ENCODE assay signal across 10 mouse cellular contexts in the genomic region with DNA sequence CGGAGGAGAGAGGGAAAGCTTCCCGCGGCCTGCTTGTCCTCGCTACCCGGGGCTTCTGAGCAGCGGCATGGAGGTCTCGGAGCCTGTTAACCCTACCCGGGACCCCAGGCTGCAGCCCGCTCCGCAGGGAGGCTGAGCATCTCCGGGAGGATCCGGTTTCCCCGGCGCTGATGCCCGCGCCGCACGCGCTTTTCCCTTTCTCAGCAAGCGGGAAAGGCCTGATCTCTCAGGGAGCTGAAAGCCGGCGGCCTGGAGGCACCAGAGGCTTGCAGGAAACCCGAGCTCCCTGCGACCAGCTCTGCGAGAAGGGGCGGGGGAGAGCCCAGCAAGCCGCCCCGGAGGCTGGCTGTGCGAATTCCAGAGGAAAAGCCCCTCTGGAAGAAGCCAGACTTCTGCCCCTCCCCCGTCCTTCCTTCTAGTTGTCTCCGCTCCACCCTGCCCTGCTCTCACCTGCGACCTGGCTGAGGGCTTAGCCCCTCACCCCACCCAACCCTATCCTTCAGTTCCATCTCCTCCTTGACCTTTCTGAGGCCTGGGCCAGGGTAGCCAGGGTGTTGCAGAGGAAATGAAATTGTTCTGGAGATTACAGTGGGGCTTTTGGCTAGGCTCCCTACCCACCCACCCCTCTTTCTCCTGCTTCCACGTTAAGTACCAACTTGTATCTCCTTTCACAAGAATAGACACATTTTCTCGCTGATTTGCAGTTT. TPM values are rescaled to one million over a fixed set of nuclear protein-coding genes. Genes with fewer than 3 reads are reported as not detected.
DNase-seq lines count a peak whose midpoint lies in the region; ATAC-seq lines count a peak whose summit lies in the region.
"Had no signal": no experiment of that assay in that cellular context is flagged by ENCODE, and none has a peak within 500 bp of the region (broad histone marks: within the 10 kb centered on the region; RNA-seq: fewer than 3 reads in every experiment).

No protein-coding gene starts in this region.

- H3K9me3 ChIP-seq in forebrain, embryonic 11.5 days (ENCODE audit: control insufficient read depth, low read length): no peaks in the 10 kb centered on the region
- H3K9me3 ChIP-seq in hindbrain, embryonic 13.5 days: no peaks in the 10 kb centered on the region
- no peaks in the 10 kb centered on the region for H3K9me3 ChIP-seq in limb, embryonic 15.5 days
- H3K9me3 ChIP-seq in neural tube, embryonic 14.5 days (ENCODE audit: control insufficient read depth, low read length): no peaks in the 10 kb centered on the region

- peak overlapping the region; percentile 96 for H3K9ac ChIP-seq in forebrain, embryonic 11.5 days (ENCODE audit: low read length)
- H3K9ac ChIP-seq in hindbrain, embryonic 13.5 days: peak overlapping the region; percentile 84
- peak overlapping the region; percentile 57 for H3K9ac ChIP-seq in limb, embryonic 15.5 days
- H3K9ac ChIP-seq in neural tube, embryonic 14.5 days (replicated peaks; ENCODE audit: low read depth, low read length): peak overlapping the region; percentile 76

- under 1% methylated on average over 34 of the region's 34 CpGs for WGBS in forebrain, embryonic 11.5 days
- 3% methylated on average over 34 of the region's 34 CpGs for WGBS in hindbrain, embryonic 13.5 days
- 5% methylated on average over 33 of the region's 34 CpGs for WGBS in limb, embryonic 15.5 days
- WGBS in neural tube, embryonic 14.5 days: 3% methylated on average over 33 of the region's 34 CpGs

- DNase-seq in layer of hippocampus, postnatal 36 days: peak; percentile 42 to 60
- no peak for DNase-seq in layer of hippocampus, adult 18-20 months (ENCODE audit: low spot score in 2 of 2)
- DNase-seq in adrenal gland, postnatal 10 days: peak; percentile 72
- peak; percentile 88 for DNase-seq in forebrain, embryonic 11.5 days (ENCODE audit: low spot score)
- DNase-seq in frontal cortex, postnatal 10 days (ENCODE audit: low spot score in 2 of 2): no peak

- H3K27ac ChIP-seq in forebrain, embryonic 11.5 days (ENCODE audit: low read depth, low read length): peak overlapping the region; percentile 66
- peak overlapping the region; percentile 37; the same call in 1 of the 2 replicates for H3K27ac ChIP-seq in hindbrain, embryonic 13.5 days
- H3K27ac ChIP-seq in limb, embryonic 15.5 days: no peak overlapping the region
- no peak overlapping the region for H3K27ac ChIP-seq in neural tube, embryonic 14.5 days (ENCODE audit: low read depth, low read length)

- no peaks in the 10 kb centered on the region for H3K27me3 ChIP-seq in forebrain, embryonic 11.5 days (ENCODE audit: control insufficient read depth, insufficient read depth, low read length)
- no peaks in the 10 kb centered on the region for H3K27me3 ChIP-seq in hindbrain, embryonic 13.5 days
- no peaks in the 10 kb centered on the region for H3K27me3 ChIP-seq in limb, embryonic 15.5 days
- no peaks in the 10 kb centered on the region for H3K27me3 ChIP-seq in neural tube, embryonic 14.5 days (ENCODE audit: control insufficient read depth, insufficient read depth, low read length)
- H3K27me3 ChIP-seq: Patski had no signal

- peak overlapping the region; percentile 28 for H3K4me3 ChIP-seq in forebrain, embryonic 11.5 days (ENCODE audit: low read depth, low read length)
- peak overlapping the region; percentile 39 for H3K4me3 ChIP-seq in hindbrain, embryonic 13.5 days
- peak overlapping the region; percentile 42 for H3K4me3 ChIP-seq in limb, embryonic 15.5 days
- H3K4me3 ChIP-seq in neural tube, embryonic 14.5 days (ENCODE audit: low read depth, low read length): peak overlapping the region; percentile 30

- H3K36me3 ChIP-seq in forebrain, embryonic 11.5 days (ENCODE audit: control insufficient read depth, insufficient read depth, low read length): no peaks in the 10 kb centered on the region
- H3K36me3 ChIP-seq in hindbrain, embryonic 13.5 days: no peaks in the 10 kb centered on the region
- no peaks in the 10 kb centered on the region for H3K36me3 ChIP-seq in limb, embryonic 15.5 days
- no peaks in the 10 kb centered on the region for H3K36me3 ChIP-seq in neural tube, embryonic 14.5 days (ENCODE audit: control insufficient read depth, insufficient read depth, low read length)

- H3K4me1 ChIP-seq in forebrain, embryonic 11.5 days (replicated peaks; ENCODE audit: control insufficient read depth, insufficient read depth, low read length): peaks cover 31% of the 10 kb centered on the region
- H3K4me1 ChIP-seq in hindbrain, embryonic 13.5 days (replicated peaks): peaks cover 52% of the 10 kb centered on the region
- H3K4me1 ChIP-seq in limb, embryonic 15.5 days: peaks cover 29% of the 10 kb centered on the region
- H3K4me1 ChIP-seq in neural tube, embryonic 14.5 days (ENCODE audit: control insufficient read depth, insufficient read depth, low read length): peaks cover 30% of the 10 kb centered on the region

- ATAC-seq in forebrain, embryonic 11.5 days (replicated peaks; ENCODE audit: low FRiP score): no peak
- ATAC-seq in hindbrain, embryonic 13.5 days (ENCODE audit: low FRiP score): no peak
- no peak for ATAC-seq in limb, embryonic 15.5 days (ENCODE audit: insufficient number of reproducible peaks, low FRiP score, low TSS enrichment, low read depth)
- no peak for ATAC-seq in neural tube, embryonic 14.5 days (ENCODE audit: low read depth)
- ATAC-seq: Patski had no signal

- H3K4me2 ChIP-seq in forebrain, embryonic 11.5 days (ENCODE audit: low read depth, low read length, severe bottlenecking): peak overlapping the region; percentile 99
- peak overlapping the region; percentile 92 for H3K4me2 ChIP-seq in hindbrain, embryonic 13.5 days
- H3K4me2 ChIP-seq in limb, embryonic 15.5 days: peak overlapping the region; percentile 80
- H3K4me2 ChIP-seq in neural tube, embryonic 14.5 days (ENCODE audit: low read depth, low read length): peak overlapping the region; percentile 97

RNA-seq across cellular contexts. Expression of gene A930004D18Rik, which starts 5.6 kb away (rescaled TPM):
- 1 to 10 TPM; 3.0 to 5.6 TPM for total RNA-seq in layer of hippocampus, postnatal 36 days (2021)
- 1 to 10 TPM; 3.5 to 5.0 TPM for total RNA-seq in layer of hippocampus, adult 18-20 months (2021)
- total RNA-seq in adrenal gland, postnatal 10 days (2021): 1 to 10 TPM; 2.3 to 6.1 TPM
- polyA plus RNA-seq in forebrain, embryonic 11.5 days (2014; fragmentation: Nextera tagmentation; extraction: Ambion mirVana): 12.2 and 15.4 TPM in 2 replicates
- 13.1 and 14.0 TPM in 2 replicates for polyA plus RNA-seq in hindbrain, embryonic 13.5 days (2015; fragmentation: Nextera tagmentation; extraction: Ambion mirVana)
- 13.0 and 16.8 TPM in 2 replicates for polyA plus RNA-seq in limb, embryonic 15.5 days (2015; fragmentation: Nextera tagmentation; extraction: Ambion mirVana)
- 8.2 and 8.6 TPM in 2 replicates for polyA plus RNA-seq in neural tube, embryonic 14.5 days (2014; fragmentation: Nextera tagmentation; extraction: Ambion mirVana)

RNA-seq across cellular contexts. Expression of gene Skida1, which starts 16.9 kb away (rescaled TPM):
- total RNA-seq in layer of hippocampus, postnatal 36 days (2021): 10 to 100 TPM; 17.2 to 17.3 TPM
- total RNA-seq in layer of hippocampus, adult 18-20 months (2021): 10 to 100 TPM; 15.6 to 16.0 TPM
- 1 to 10 TPM; 3.5 to 4.9 TPM for total RNA-seq in adrenal gland, postnatal 10 days (2021)
- polyA plus RNA-seq in forebrain, embryonic 11.5 days (2014; fragmentation: Nextera tagmentation; extraction: Ambion mirVana): 20.2 and 23.3 TPM in 2 replicates
- polyA plus RNA-seq in hindbrain, embryonic 13.5 days (2015; fragmentation: Nextera tagmentation; extraction: Ambion mirVana): 11.5 and 12.7 TPM in 2 replicates
- polyA plus RNA-seq in limb, embryonic 15.5 days (2015; fragmentation: Nextera tagmentation; extraction: Ambion mirVana): 5.1 and 7.6 TPM in 2 replicates
- 3.9 and 5.3 TPM in 2 replicates for polyA plus RNA-seq in neural tube, embryonic 14.5 days (2014; fragmentation: Nextera tagmentation; extraction: Ambion mirVana)

RNA-seq across cellular contexts. Expression of gene Mllt10, which starts 23.1 kb away (rescaled TPM):
- total RNA-seq in layer of hippocampus, postnatal 36 days (2021): 10 to 100 TPM; 53.7 to 57.7 TPM
- total RNA-seq in layer of hippocampus, adult 18-20 months (2021): 10 to 100 TPM; 51.7 to 59.6 TPM
- 10 to 100 TPM; 35.1 to 44.5 TPM for total RNA-seq in adrenal gland, postnatal 10 days (2021)
- 52.9 and 54.2 TPM in 2 replicates for polyA plus RNA-seq in forebrain, embryonic 11.5 days (2014; fragmentation: Nextera tagmentation; extraction: Ambion mirVana)
- polyA plus RNA-seq in hindbrain, embryonic 13.5 days (2015; fragmentation: Nextera tagmentation; extraction: Ambion mirVana): 60.3 and 61.4 TPM in 2 replicates
- 51.3 and 53.4 TPM in 2 replicates for polyA plus RNA-seq in limb, embryonic 15.5 days (2015; fragmentation: Nextera tagmentation; extraction: Ambion mirVana)
- 34.6 and 36.5 TPM in 2 replicates for polyA plus RNA-seq in neural tube, embryonic 14.5 days (2014; fragmentation: Nextera tagmentation; extraction: Ambion mirVana)

RNA-seq across cellular contexts. Expression of gene H2al2a, which starts 35.2 kb away (rescaled TPM):
- not detected for total RNA-seq in layer of hippocampus, postnatal 36 days (2021)
- not detected for total RNA-seq in layer of hippocampus, adult 18-20 months (2021)
- not detected for total RNA-seq in adrenal gland, postnatal 10 days (2021)
- polyA plus RNA-seq in forebrain, embryonic 11.5 days (2014; fragmentation: Nextera tagmentation; extraction: Ambion mirVana): not detected in 2 replicates
- not detected in 2 replicates for polyA plus RNA-seq in hindbrain, embryonic 13.5 days (2015; fragmentation: Nextera tagmentation; extraction: Ambion mirVana)
- not detected in 2 replicates for polyA plus RNA-seq in limb, embryonic 15.5 days (2015; fragmentation: Nextera tagmentation; extraction: Ambion mirVana)
- not detected in 2 replicates for polyA plus RNA-seq in neural tube, embryonic 14.5 days (2014; fragmentation: Nextera tagmentation; extraction: Ambion mirVana)
- total RNA-seq: layer of hippocampus, postnatal 25 days had no signal
- polyA plus RNA-seq: Patski had no signal

Comparison
In these comparisons a context has a peak if more than half of its experiments do, and no peak if none do; other contexts are left out.
1. DNase-seq: peak in layer of hippocampus, postnatal 36 days (2 of 2), adrenal gland, postnatal 10 days (single experiment) and forebrain, embryonic 11.5 days (single experiment); none in layer of hippocampus, adult 18-20 months (0 of 2) and frontal cortex, postnatal 10 days (0 of 2).
2. H3K27ac ChIP-seq: peak in forebrain, embryonic 11.5 days (single experiment) and hindbrain, embryonic 13.5 days (single experiment); none in limb, embryonic 15.5 days (single experiment) and neural tube, embryonic 14.5 days (single experiment).
3. Peak in every context shown above with its lines, with median percentiles within 50 percentile points of each other: H3K4me2 ChIP-seq, H3K4me3 ChIP-seq and H3K9ac ChIP-seq.